Mouse (Mus musculus) monocyte, adult 2 months (primary cell): ENCODE measurements around the gene Sass6.
"Not testable (repeated sequence)": the region's sequence is repeated elsewhere in the genome, so short reads cannot be mapped to it uniquely, and the experiment has no call there.

Experiments
- DNase-seq, 2 experiments: peaks; one replicate each; pipeline ENCODE4 v3.0.0; 2022; ENCODE audit warnings: low spot score in 2 of 2, low read depth in 1 of 2

Sass6 gene

GRCm38 (mm10) chr3:116661870-116662414, 67.2 kb downstream of the Sass6 start:
- DNase-seq = no peak

- peak; percentile 94 to 99 for DNase-seq
Measured at GRCm38 (mm10) chr3:116662463-116662863, 67.7 kb downstream of the Sass6 start, which contains the start of gene Mfsd14a. Mfsd14a (minus strand) TSS chr3:116662677.

GRCm38 (mm10) chr3:116664281-116664680, 69.5 kb downstream of the Sass6 start:
- not testable (repeated sequence) for DNase-seq
